Mouse (Mus musculus): ENCODE measurements around the gene Tmbim1. TPM values are rescaled to one million over a fixed set of nuclear protein-coding genes. Genes with fewer than 3 reads are reported as not detected.

Gene Tmbim1
- polyA plus RNA-seq, 1 experiment: 689 TPM

GRCm38 (mm10) chr1:74302835-74303234 lies 2.6 kb downstream of the Tmbim1 start:
- Histone ChIP-seq H3K4me3 (ENCODE audit: low read depth, low read length) (peak overlapping the region; percentile 68), H3K27ac (ENCODE audit: insufficient read depth, low read depth, low read length) (peak overlapping the region; percentile 69), H3K27me3 (ENCODE audit: control insufficient read depth, insufficient read depth, low read length) (no peaks in the 10 kb centered on the region), H3K36me3 (ENCODE audit: control insufficient read depth, insufficient read depth, low read length) (no peaks in the 10 kb centered on the region), H3K4me1 (ENCODE audit: control insufficient read depth, insufficient read depth, insufficient read length, low read length) (peaks cover 40% of the 10 kb centered on the region)
- no peak for TF ChIP-seq CTCF (IDR thresholded peaks at IDR 0.05; ENCODE audit: extremely low read depth, insufficient read length, insufficient replicate concordance, low read depth, low read length)
- no peak for TF ChIP-seq POLR2A (IDR thresholded peaks at IDR 0.05; ENCODE audit: low read depth, low read length)
- WGBS: 15% methylated on average over 2 of the region's 2 CpGs

- Histone ChIP-seq H3K27ac (ENCODE audit: insufficient read depth, low read depth, low read length) (peak overlapping the region; percentile 69), H3K36me3 (ENCODE audit: control insufficient read depth, insufficient read depth, low read length) (no peaks in the 10 kb centered on the region), H3K27me3 (ENCODE audit: control insufficient read depth, insufficient read depth, low read length) (no peaks in the 10 kb centered on the region), H3K4me1 (ENCODE audit: control insufficient read depth, insufficient read depth, insufficient read length, low read length) (peaks cover 42% of the 10 kb centered on the region), H3K4me3 (ENCODE audit: low read depth, low read length) (peak overlapping the region; percentile 68)
- TF ChIP-seq POLR2A (IDR thresholded peaks at IDR 0.05; ENCODE audit: low read depth, low read length) (no peak), CTCF (IDR thresholded peaks at IDR 0.05; ENCODE audit: extremely low read depth, insufficient read length, insufficient replicate concordance, low read depth, low read length) (no peak)
- WGBS: 60% methylated on average over 7 of the region's 7 CpGs
Measured at GRCm38 (mm10) chr1:74302229-74302628, 3.2 kb downstream of the Tmbim1 start.

- TF ChIP-seq CTCF (IDR thresholded peaks at IDR 0.05; ENCODE audit: extremely low read depth, insufficient read length, insufficient replicate concordance, low read depth, low read length): no peak
- no peak for TF ChIP-seq POLR2A (IDR thresholded peaks at IDR 0.05; ENCODE audit: low read depth, low read length)
- peaks cover 56% of the 10 kb centered on the region for H3K4me1 ChIP-seq (ENCODE audit: control insufficient read depth, insufficient read depth, insufficient read length, low read length)
- no peaks in the 10 kb centered on the region for H3K27me3 ChIP-seq (ENCODE audit: control insufficient read depth, insufficient read depth, low read length)
- no peaks in the 10 kb centered on the region for H3K36me3 ChIP-seq (ENCODE audit: control insufficient read depth, insufficient read depth, low read length)
- peak overlapping the region; percentile 98 for H3K27ac ChIP-seq (ENCODE audit: insufficient read depth, low read depth, low read length)
- WGBS: 40% methylated on average over 6 of the region's 6 CpGs
- H3K4me3 ChIP-seq (ENCODE audit: low read depth, low read length): no peak overlapping the region; the same call in 1 of the 2 replicates
Measured at GRCm38 (mm10) chr1:74300347-74301110, 4.9 kb downstream of the Tmbim1 start.

GRCm38 (mm10) chr1:74298996-74299395 lies 6.4 kb downstream of the Tmbim1 start:
- TF ChIP-seq POLR2A (IDR thresholded peaks at IDR 0.05; ENCODE audit: low read depth, low read length): no peak
- TF ChIP-seq CTCF (IDR thresholded peaks at IDR 0.05; ENCODE audit: extremely low read depth, insufficient read length, insufficient replicate concordance, low read depth, low read length): no peak
- H3K27ac ChIP-seq (ENCODE audit: insufficient read depth, low read depth, low read length): peak overlapping the region; percentile 98
- H3K36me3 ChIP-seq (ENCODE audit: control insufficient read depth, insufficient read depth, low read length): peaks cover 9% of the 10 kb centered on the region
- H3K4me1 ChIP-seq (ENCODE audit: control insufficient read depth, insufficient read depth, insufficient read length, low read length): peaks cover 69% of the 10 kb centered on the region
- peak overlapping the region; percentile 34 for H3K4me3 ChIP-seq (ENCODE audit: low read depth, low read length)
- 14% methylated on average over 5 of the region's 5 CpGs for WGBS
- no peaks in the 10 kb centered on the region for H3K27me3 ChIP-seq (ENCODE audit: control insufficient read depth, insufficient read depth, low read length)

GRCm38 (mm10) chr1:74298157-74298750 lies 7.2 kb downstream of the Tmbim1 start:
- Histone ChIP-seq H3K27ac (ENCODE audit: insufficient read depth, low read depth, low read length) (peak overlapping the region; percentile 98), H3K36me3 (ENCODE audit: control insufficient read depth, insufficient read depth, low read length) (peaks cover 15% of the 10 kb centered on the region), H3K4me1 (ENCODE audit: control insufficient read depth, insufficient read depth, insufficient read length, low read length) (peaks cover 69% of the 10 kb centered on the region), H3K4me3 (ENCODE audit: low read depth, low read length) (peak overlapping the region; percentile 34), H3K27me3 (ENCODE audit: control insufficient read depth, insufficient read depth, low read length) (no peaks in the 10 kb centered on the region)
- WGBS: 44% methylated on average over 5 of the region's 5 CpGs
- no peak for TF ChIP-seq POLR2A (IDR thresholded peaks at IDR 0.05; ENCODE audit: low read depth, low read length)
- TF ChIP-seq CTCF (IDR thresholded peaks at IDR 0.05; ENCODE audit: extremely low read depth, insufficient read length, insufficient replicate concordance, low read depth, low read length): no peak

- H3K4me3 ChIP-seq (ENCODE audit: low read depth, low read length): peak overlapping the region; percentile 1; the same call in 1 of the 2 replicates
- peaks cover 68% of the 10 kb centered on the region for H3K4me1 ChIP-seq (ENCODE audit: control insufficient read depth, insufficient read depth, insufficient read length, low read length)
Measured at GRCm38 (mm10) chr1:74297269-74297668, 8.2 kb downstream of the Tmbim1 start.

GRCm38 (mm10) chr1:74296477-74296876 lies 8.9 kb downstream of the Tmbim1 start:
- WGBS: 15% methylated on average over 6 of the region's 6 CpGs
- no peaks in the 10 kb centered on the region for H3K27me3 ChIP-seq (ENCODE audit: control insufficient read depth, insufficient read depth, low read length)
- peaks cover 61% of the 10 kb centered on the region for H3K4me1 ChIP-seq (ENCODE audit: control insufficient read depth, insufficient read depth, insufficient read length, low read length)
- H3K36me3 ChIP-seq (ENCODE audit: control insufficient read depth, insufficient read depth, low read length): peaks cover 30% of the 10 kb centered on the region
- TF ChIP-seq POLR2A (IDR thresholded peaks at IDR 0.05; ENCODE audit: low read depth, low read length) (no peak), CTCF (IDR thresholded peaks at IDR 0.05; ENCODE audit: extremely low read depth, insufficient read length, insufficient replicate concordance, low read depth, low read length) (no peak)
- H3K4me3 ChIP-seq (ENCODE audit: low read depth, low read length): peak overlapping the region; percentile 47
- H3K27ac ChIP-seq (ENCODE audit: insufficient read depth, low read depth, low read length): peak overlapping the region; percentile 98

More at GRCm38 (mm10) chr1:74297269-74297668, 8.2 kb downstream of the Tmbim1 start:
- peak overlapping the region; percentile 98 for H3K27ac ChIP-seq (ENCODE audit: insufficient read depth, low read depth, low read length)
- H3K27me3 ChIP-seq (ENCODE audit: control insufficient read depth, insufficient read depth, low read length): no peaks in the 10 kb centered on the region
- 35% methylated on average over 3 of the region's 3 CpGs for WGBS
- TF ChIP-seq CTCF (IDR thresholded peaks at IDR 0.05; ENCODE audit: extremely low read depth, insufficient read length, insufficient replicate concordance, low read depth, low read length) (no peak), POLR2A (IDR thresholded peaks at IDR 0.05; ENCODE audit: low read depth, low read length) (no peak)
- H3K36me3 ChIP-seq (ENCODE audit: control insufficient read depth, insufficient read depth, low read length): peaks cover 24% of the 10 kb centered on the region
